Mouse (Mus musculus) lung, adult 2 months (tissue): ENCODE data around the gene Krt18.

ENCODE experiments used
- CTCF ChIP-seq: fragments of 200-500 bp; IDR thresholded peaks from 2 replicates; pipeline ENCODE4 v1.5.1; 2011; ENCODE audit warnings: mild to moderate bottlenecking, low read length, control low read depth; ENCODE audit not compliant: insufficient read depth
- POLR2A ChIP-seq: fragments of 200-500 bp; IDR thresholded peaks from 2 replicates; pipeline ENCODE4 v1.6.1; 2011; ENCODE audit warnings: low read depth, mild to moderate bottlenecking, control low read depth, low read length, borderline replicate concordance; ENCODE audit errors: extremely low read depth

- TF ChIP-seq CTCF (no peak), POLR2A (no peak)
Observed at GRCm38 (mm10) chr15:102023888-102024287, 4.1 kb upstream of the Krt18 start.
